Mouse (Mus musculus): Measurements from ENCODE around the gene 1110017D15Rik. TPM values are rescaled to one million over a fixed set of nuclear protein-coding genes. Genes with fewer than 3 reads are reported as not detected.

Gene 1110017D15Rik
- total and polyA plus RNA-seq, 3 experiments = 0.08 to 10.5 (median 0.22) TPM

DNA sequence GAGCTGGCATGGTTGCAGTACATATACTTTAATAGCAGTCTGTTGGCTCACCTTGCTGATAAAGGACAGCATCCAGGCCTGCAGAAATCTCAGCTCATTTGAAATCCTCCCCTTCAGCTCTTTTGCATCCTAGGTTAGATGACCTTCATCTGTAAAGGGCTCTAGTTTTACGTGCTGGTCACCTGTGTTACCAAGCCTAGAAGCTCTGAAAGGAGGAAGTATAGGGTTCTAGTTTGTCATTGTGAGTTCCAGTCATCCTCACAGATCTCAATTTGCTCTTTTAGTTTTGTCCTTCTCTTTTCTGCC is 45.8 kb downstream of the 1110017D15Rik start:
- no peak for TF ChIP-seq CTCF (IDR thresholded peaks at IDR 0.05; ENCODE audit: low read depth, low read length)
- no peak for TF ChIP-seq GATA1 (IDR thresholded peaks at IDR 0.05; ENCODE audit: borderline replicate concordance, low read length)
- TF ChIP-seq POLR2AphosphoS5 (IDR thresholded peaks at IDR 0.05; ENCODE audit: insufficient replicate concordance, low read depth, low read length) = no peak
- no peak for TF ChIP-seq TAL1 (conservative IDR thresholded peaks at IDR 0.05; ENCODE audit: low read depth, low read length)
- TF ChIP-seq GATA2 (IDR thresholded peaks at IDR 0.05; ENCODE audit: borderline replicate concordance, low read depth, low read length) = no peak
- DNase-seq (ENCODE audit: low spot score) (no peak), ATAC-seq (ENCODE audit: extremely low read depth, insufficient number of reproducible peaks, low FRiP score, poor library complexity, severe bottlenecking) (no peak)
- H3K4me3 ChIP-seq (ENCODE audit: low read depth, low read length) = no peak overlapping the region
- peaks cover 16% of the 10 kb centered on the region for H3K4me1 ChIP-seq (ENCODE audit: insufficient read depth, low read depth, low read length)
- no peaks in the 10 kb centered on the region for H3K27me3 ChIP-seq (ENCODE audit: insufficient read depth, low read length)
- H3K9me3 ChIP-seq (replicated peaks) = no peaks in the 10 kb centered on the region
- peaks cover 38% of the 10 kb centered on the region for H3K36me3 ChIP-seq (replicated peaks)

GRCm38 (mm10) chr4:41470684-41471383 is 46.3 kb downstream of the 1110017D15Rik start:
- Histone ChIP-seq H3K9me3 (replicated peaks) (no peaks in the 10 kb centered on the region), H3K27me3 (ENCODE audit: insufficient read depth, low read length) (no peaks in the 10 kb centered on the region), H3K4me3 (ENCODE audit: low read depth, low read length) (no peak overlapping the region), H3K4me1 (ENCODE audit: insufficient read depth, low read depth, low read length) (peaks cover 18% of the 10 kb centered on the region), H3K36me3 (replicated peaks) (peaks cover 37% of the 10 kb centered on the region)
- ATAC-seq (ENCODE audit: extremely low read depth, insufficient number of reproducible peaks, low FRiP score, poor library complexity, severe bottlenecking) = no peak
- no peak for TF ChIP-seq TAL1 (conservative IDR thresholded peaks at IDR 0.05; ENCODE audit: low read depth, low read length)
- TF ChIP-seq GATA1 (IDR thresholded peaks at IDR 0.05; ENCODE audit: borderline replicate concordance, low read length) = no peak
- no peak for TF ChIP-seq POLR2AphosphoS5 (IDR thresholded peaks at IDR 0.05; ENCODE audit: insufficient replicate concordance, low read depth, low read length)
- no peak for TF ChIP-seq CTCF (IDR thresholded peaks at IDR 0.05; ENCODE audit: low read depth, low read length)
- TF ChIP-seq GATA2 (IDR thresholded peaks at IDR 0.05; ENCODE audit: borderline replicate concordance, low read depth, low read length) = no peak
- DNase-seq (ENCODE audit: low spot score) = no peak

GRCm38 (mm10) chr4:41470051-41470683 is 47.0 kb downstream of the 1110017D15Rik start:
- H3K4me1 ChIP-seq (ENCODE audit: insufficient read depth, low read depth, low read length) = peaks cover 23% of the 10 kb centered on the region
- no peak for TF ChIP-seq GATA2 (IDR thresholded peaks at IDR 0.05; ENCODE audit: borderline replicate concordance, low read depth, low read length)
- no peak for TF ChIP-seq POLR2AphosphoS5 (IDR thresholded peaks at IDR 0.05; ENCODE audit: insufficient replicate concordance, low read depth, low read length)
- no peak for TF ChIP-seq GATA1 (IDR thresholded peaks at IDR 0.05; ENCODE audit: borderline replicate concordance, low read length)
- TF ChIP-seq TAL1 (conservative IDR thresholded peaks at IDR 0.05; ENCODE audit: low read depth, low read length) = no peak
- no peak for TF ChIP-seq CTCF (IDR thresholded peaks at IDR 0.05; ENCODE audit: low read depth, low read length)
- DNase-seq (ENCODE audit: low spot score) = no peak
- H3K36me3 ChIP-seq (replicated peaks) = peaks cover 37% of the 10 kb centered on the region
- no peak for ATAC-seq (ENCODE audit: extremely low read depth, insufficient number of reproducible peaks, low FRiP score, poor library complexity, severe bottlenecking)
- H3K4me3 ChIP-seq (ENCODE audit: low read depth, low read length) = no peak overlapping the region
- no peaks in the 10 kb centered on the region for H3K9me3 ChIP-seq (replicated peaks)
- no peaks in the 10 kb centered on the region for H3K27me3 ChIP-seq (ENCODE audit: insufficient read depth, low read length)

DNA sequence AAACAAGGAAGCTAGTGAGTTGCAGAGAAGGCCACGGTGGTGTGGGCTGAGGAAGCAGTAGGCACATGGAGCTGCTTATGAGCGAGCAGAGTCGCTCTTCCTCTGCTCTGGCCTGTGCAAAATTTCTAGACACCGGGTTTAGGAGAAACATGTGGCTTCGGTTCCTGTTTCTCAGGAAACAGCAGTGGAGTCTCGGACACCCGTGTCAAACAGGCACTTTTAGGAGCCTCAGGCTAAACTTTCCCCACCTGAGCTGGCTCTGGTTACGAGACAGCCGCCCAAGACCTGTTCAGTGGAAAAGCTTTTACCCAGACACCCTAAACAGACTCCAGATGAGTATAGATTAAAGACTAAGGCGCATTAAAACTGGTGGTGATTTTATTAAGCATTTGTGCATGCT is 47.9 kb downstream of the 1110017D15Rik start:
- H3K36me3 ChIP-seq (replicated peaks) = peaks cover 33% of the 10 kb centered on the region
- DNase-seq (ENCODE audit: low spot score) (no peak), ATAC-seq (ENCODE audit: extremely low read depth, insufficient number of reproducible peaks, low FRiP score, poor library complexity, severe bottlenecking) (no peak)
- no peaks in the 10 kb centered on the region for H3K9me3 ChIP-seq (replicated peaks)
- no peak for TF ChIP-seq TAL1 (conservative IDR thresholded peaks at IDR 0.05; ENCODE audit: low read depth, low read length)
- no peak for TF ChIP-seq POLR2AphosphoS5 (IDR thresholded peaks at IDR 0.05; ENCODE audit: insufficient replicate concordance, low read depth, low read length)
- TF ChIP-seq GATA2 (IDR thresholded peaks at IDR 0.05; ENCODE audit: borderline replicate concordance, low read depth, low read length) = no peak
- no peak for TF ChIP-seq CTCF (IDR thresholded peaks at IDR 0.05; ENCODE audit: low read depth, low read length)
- H3K4me1 ChIP-seq (ENCODE audit: insufficient read depth, low read depth, low read length) = peaks cover 19% of the 10 kb centered on the region
- no peaks in the 10 kb centered on the region for H3K27me3 ChIP-seq (ENCODE audit: insufficient read depth, low read length)
- H3K4me3 ChIP-seq (ENCODE audit: low read depth, low read length) = no peak overlapping the region

DNA sequence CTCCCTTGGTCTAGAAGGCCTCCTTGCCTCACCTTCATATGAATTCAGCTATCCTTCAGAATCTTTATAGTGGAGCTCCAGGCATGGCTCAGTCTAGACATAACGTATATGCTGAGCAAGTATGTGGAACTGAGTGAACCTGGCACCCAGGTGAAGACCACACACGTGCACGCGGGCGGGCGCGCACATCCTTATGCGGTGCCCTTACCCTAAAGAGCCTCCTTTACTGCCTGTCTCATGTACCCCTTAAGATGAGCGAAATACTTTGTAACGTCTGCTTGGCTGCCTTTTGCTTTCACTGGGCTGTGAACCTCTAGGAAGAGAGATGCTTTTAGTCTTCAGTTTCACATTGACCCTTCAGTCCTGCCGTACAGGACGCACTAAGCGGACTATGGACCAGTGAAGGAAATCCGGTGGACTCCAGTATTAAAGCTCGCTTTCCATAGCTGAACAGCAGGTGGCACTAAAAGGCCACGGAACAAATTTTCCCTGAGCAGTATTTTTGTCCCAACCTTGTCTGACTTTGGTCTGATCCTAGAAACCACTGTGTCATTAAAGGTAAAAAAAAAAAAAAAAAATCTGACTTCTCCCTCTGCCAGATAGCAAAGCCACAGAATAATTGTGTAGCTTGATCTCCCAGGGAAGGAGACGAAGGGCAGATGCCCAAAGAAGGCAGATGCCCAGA is 48.6 kb downstream of the 1110017D15Rik start:
- no peak for ATAC-seq (ENCODE audit: extremely low read depth, insufficient number of reproducible peaks, low FRiP score, poor library complexity, severe bottlenecking)
- Histone ChIP-seq H3K36me3 (replicated peaks) (peaks cover 30% of the 10 kb centered on the region), H3K27me3 (ENCODE audit: insufficient read depth, low read length) (no peaks in the 10 kb centered on the region), H3K9me3 (replicated peaks) (no peaks in the 10 kb centered on the region), H3K4me3 (ENCODE audit: low read depth, low read length) (no peak overlapping the region), H3K4me1 (ENCODE audit: insufficient read depth, low read depth, low read length) (peaks cover 16% of the 10 kb centered on the region)
- peak; percentile 46 for DNase-seq (ENCODE audit: low spot score)
- TF ChIP-seq TAL1 (conservative IDR thresholded peaks at IDR 0.05; ENCODE audit: low read depth, low read length) = no peak
- TF ChIP-seq CTCF (IDR thresholded peaks at IDR 0.05; ENCODE audit: low read depth, low read length) = peak; percentile 22; the same call in 1 of the 2 replicates

DNA sequence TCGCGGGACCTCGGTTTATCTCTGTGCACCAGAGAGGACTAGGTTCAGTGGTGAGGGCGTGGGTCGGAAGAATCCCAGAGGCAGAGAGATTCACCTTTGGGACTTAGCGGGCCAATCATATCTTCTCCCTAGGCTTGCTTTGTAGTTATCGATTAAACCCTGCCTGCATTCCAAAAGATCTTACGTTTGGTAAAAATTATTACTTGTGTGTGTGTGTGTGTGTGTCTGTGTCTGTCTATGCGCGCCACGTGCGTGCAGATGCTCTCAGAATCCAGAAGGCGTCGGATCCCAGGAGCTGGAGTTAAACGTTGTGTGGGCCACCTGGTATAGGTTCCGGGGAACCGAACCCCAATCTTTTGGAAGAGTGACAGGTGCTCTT is 51.9 kb downstream of the 1110017D15Rik start:
- peak overlapping the region; percentile 82 for H3K4me3 ChIP-seq (ENCODE audit: low read depth, low read length)
- ATAC-seq (ENCODE audit: extremely low read depth, insufficient number of reproducible peaks, low FRiP score, poor library complexity, severe bottlenecking) (no peak), DNase-seq (ENCODE audit: low spot score) (no peak)
- H3K9me3 ChIP-seq (replicated peaks) = no peaks in the 10 kb centered on the region
- peaks cover 34% of the 10 kb centered on the region for H3K4me1 ChIP-seq (ENCODE audit: insufficient read depth, low read depth, low read length)
- no peak for TF ChIP-seq POLR2AphosphoS5 (IDR thresholded peaks at IDR 0.05; ENCODE audit: insufficient replicate concordance, low read depth, low read length)
- no peak for TF ChIP-seq CTCF (IDR thresholded peaks at IDR 0.05; ENCODE audit: low read depth, low read length)
- TF ChIP-seq GATA2 (IDR thresholded peaks at IDR 0.05; ENCODE audit: borderline replicate concordance, low read depth, low read length) = no peak
- no peak for TF ChIP-seq GATA1 (IDR thresholded peaks at IDR 0.05; ENCODE audit: borderline replicate concordance, low read length)
- no peak for TF ChIP-seq TAL1 (conservative IDR thresholded peaks at IDR 0.05; ENCODE audit: low read depth, low read length)
- H3K36me3 ChIP-seq (replicated peaks) = peaks cover 33% of the 10 kb centered on the region
- H3K27me3 ChIP-seq (ENCODE audit: insufficient read depth, low read length) = no peaks in the 10 kb centered on the region

Measured in G1E (cell line).